Mouse (Mus musculus) heart, postnatal 0 days (tissue): Measurements from ENCODE around the gene Fam193b.

Experiments used
- CTCF ChIP-seq: IDR thresholded peaks from 2 replicates; pipeline ENCODE4 v1.5.1; 2016; ENCODE audit warnings: antibody characterized with exemption, control low read depth, low read depth
- EP300 ChIP-seq: IDR thresholded peaks from 2 replicates; pipeline ENCODE4 v1.6.1; 2016; ENCODE audit warnings: antibody characterized with exemption, low read depth

- TF ChIP-seq CTCF = no peak
- no peak for TF ChIP-seq EP300
These were observed 62.4 kb downstream of the Fam193b start for GRCm38 (mm10) chr13:55508531-55508930.
